Mouse (Mus musculus) B cell, adult 62 days (primary cell): ENCODE data around the gene Gm9964. TPM values are rescaled to one million over a fixed set of nuclear protein-coding genes. Genes with fewer than 3 reads are reported as not detected.

Experiments
- total RNA-seq: library from RNA; stranded (reverse); gene quantifications from 4 replicates; pipeline ENCODE4 v1.2.4, GENCODE M21; 2023

Gm9964 gene
- 2.3 to 3.9 TPM (median 2.5 TPM) in 4 replicates for total RNA-seq

GRCm38 (mm10) chr11:79296856-79297491 is at the start of gene Gm9964:
Gene Gm9964 (minus strand): TSS chr11:79296906.

GRCm38 (mm10) chr11:79339234-79339807 is 42.6 kb upstream of the Gm9964 start, which contains the start of gene Nf1:
Gene Nf1 (plus strand): TSS chr11:79339693.

GRCm38 (mm10) chr11:79254391-79255098 is 42.2 kb downstream of the Gm9964 start, which contains the start of gene Wsb1:
Gene Wsb1 (minus strand): TSS chr11:79254671.

Other genes with a start within 250 kb of the Gm9964 start
- gene Ksr1, start 150.5 kb downstream of the Gm9964 start, total RNA-seq: 10.4 to 19.8 TPM (median 13.9 TPM) in 4 replicates
- 156 to 180 TPM (median 169 TPM) in 4 replicates for gene Wsb1, start 42.2 kb downstream of the Gm9964 start, total RNA-seq
- gene Nf1, start 42.8 kb upstream of the Gm9964 start, total RNA-seq: 29.6 to 38.8 TPM (median 32.1 TPM) in 4 replicates
- 0.26 to 0.60 TPM (median 0.41 TPM) in 3 of 4 replicates, not detected in the other for gene Omg, start 207.2 kb upstream of the Gm9964 start, total RNA-seq
- gene Evi2b, start 226.9 kb upstream of the Gm9964 start, total RNA-seq: 156 to 169 TPM (median 160 TPM) in 4 replicates
- gene Evi2, start 233.7 kb upstream of the Gm9964 start, total RNA-seq: 5.7 to 7.8 TPM (median 7.3 TPM) in 4 replicates
- 57.4 to 77.5 TPM (median 66.8 TPM) in 4 replicates for gene Evi2a, start 233.7 kb upstream of the Gm9964 start, total RNA-seq